Mouse (Mus musculus): ENCODE measurements around the gene Gse1. TPM values are rescaled to one million over a fixed set of nuclear protein-coding genes. Genes with fewer than 3 reads are reported as not detected.

The Gse1 gene
- polyA plus RNA-seq, 1 experiment = 57.1 TPM

GRCm38 (mm10) chr8:120520287-120520686, 292.0 kb downstream of the Gse1 start:
- DNase-seq (ENCODE audit: extremely low spot score in 1 of 2, low spot score in 1 of 2) = no peak

- DNase-seq (ENCODE audit: extremely low spot score in 1 of 2, low spot score in 1 of 2) = no peak
These were observed 292.7 kb downstream of the Gse1 start for GRCm38 (mm10) chr8:120520707-120521590.

- DNase-seq (ENCODE audit: extremely low spot score in 1 of 2, low spot score in 1 of 2) = no peak
These were observed 293.3 kb downstream of the Gse1 start for GRCm38 (mm10) chr8:120521591-120521965.

GRCm38 (mm10) chr8:120523641-120524040, 295.4 kb downstream of the Gse1 start:
- DNase-seq (ENCODE audit: extremely low spot score in 1 of 2, low spot score in 1 of 2) = no peak

GRCm38 (mm10) chr8:120525135-120525534, 296.9 kb downstream of the Gse1 start:
- DNase-seq (ENCODE audit: extremely low spot score in 1 of 2, low spot score in 1 of 2) = no peak

GRCm38 (mm10) chr8:120525832-120526231, 297.6 kb downstream of the Gse1 start:
- no peak for DNase-seq (ENCODE audit: extremely low spot score in 1 of 2, low spot score in 1 of 2)

GRCm38 (mm10) chr8:120526577-120526976, 298.3 kb downstream of the Gse1 start:
- no peak for DNase-seq (ENCODE audit: extremely low spot score in 1 of 2, low spot score in 1 of 2)

GRCm38 (mm10) chr8:120528332-120528731, 300.1 kb downstream of the Gse1 start:
- no peak for DNase-seq (ENCODE audit: extremely low spot score in 1 of 2, low spot score in 1 of 2)

- no peak for DNase-seq (ENCODE audit: extremely low spot score in 1 of 2, low spot score in 1 of 2)
These were observed 301.0 kb downstream of the Gse1 start for GRCm38 (mm10) chr8:120529226-120529625.

- no peak for DNase-seq (ENCODE audit: extremely low spot score in 1 of 2, low spot score in 1 of 2)
These were observed 302.8 kb downstream of the Gse1 start for GRCm38 (mm10) chr8:120530954-120531656.

- no peak for DNase-seq (ENCODE audit: extremely low spot score in 1 of 2, low spot score in 1 of 2)
These were observed 303.7 kb downstream of the Gse1 start for GRCm38 (mm10) chr8:120531775-120532516.

GRCm38 (mm10) chr8:120532517-120533215, 304.4 kb downstream of the Gse1 start:
- peak in 1 of 2 experiments; percentile 62 for DNase-seq (ENCODE audit: extremely low spot score in 1 of 2, low spot score in 1 of 2)

GRCm38 (mm10) chr8:120533380-120533779, 305.1 kb downstream of the Gse1 start:
- no peak for DNase-seq (ENCODE audit: extremely low spot score in 1 of 2, low spot score in 1 of 2)

GRCm38 (mm10) chr8:120534080-120534479, 305.8 kb downstream of the Gse1 start:
- DNase-seq (ENCODE audit: extremely low spot score in 1 of 2, low spot score in 1 of 2) = no peak

GRCm38 (mm10) chr8:120534504-120535368, 306.5 kb downstream of the Gse1 start:
- peak in 1 of 2 experiments; percentile 84 for DNase-seq (ENCODE audit: extremely low spot score in 1 of 2, low spot score in 1 of 2)

GRCm38 (mm10) chr8:120535452-120536305, 307.4 kb downstream of the Gse1 start:
- DNase-seq (ENCODE audit: extremely low spot score in 1 of 2, low spot score in 1 of 2) = peak in 1 of 2 experiments; percentile 76

- DNase-seq (ENCODE audit: extremely low spot score in 1 of 2, low spot score in 1 of 2) = peak in 1 of 2 experiments; percentile 65
These were observed 308.3 kb downstream of the Gse1 start for GRCm38 (mm10) chr8:120536306-120537206.

All from frontal cortex, adult 2 months (tissue).